Mouse (Mus musculus) gastrocnemius, postnatal 10 days (tissue): ENCODE measurements around the gene Etaa1. TPM values are rescaled to one million over a fixed set of nuclear protein-coding genes. Genes with fewer than 3 reads are reported as not detected.
"Not testable (repeated sequence)": the region's sequence is repeated elsewhere in the genome, so short reads cannot be mapped to it uniquely, and the experiment has no call there.

Source experiments
- DNase-seq: peaks from one replicate; pipeline ENCODE4 v3.0.0; 2021; ENCODE audit warnings: mixed read lengths
- long read RNA-seq, 2 experiments: library from polyadenylated mRNA; stranded (forward); transcript quantifications; one replicate each; pipeline ENCODE4 v2.0.0; 2021
- total RNA-seq, 2 experiments: library from RNA; stranded (reverse); gene quantifications; 2 replicates each; pipeline ENCODE4 v1.2.3; 2021

Etaa1 gene
- total RNA-seq, result 1 to 10 TPM; 3.1 to 4.0 TPM
- long read RNA-seq, experiment 1, full-length matches to known transcripts, result 3 of 4 reads
- long read RNA-seq, experiment 1, partial matches to known transcripts, result 1 of 4 reads
- long read RNA-seq, experiment 1, other reads (novel, unspliced or antisense), result 0 of 4 reads
- long read RNA-seq, experiment 2, full-length matches to known transcripts, result 3 of 3 reads
- long read RNA-seq, experiment 2, partial matches to known transcripts, result 0 of 3 reads
- long read RNA-seq, experiment 2, other reads (novel, unspliced or antisense), result 0 of 3 reads

DNA sequence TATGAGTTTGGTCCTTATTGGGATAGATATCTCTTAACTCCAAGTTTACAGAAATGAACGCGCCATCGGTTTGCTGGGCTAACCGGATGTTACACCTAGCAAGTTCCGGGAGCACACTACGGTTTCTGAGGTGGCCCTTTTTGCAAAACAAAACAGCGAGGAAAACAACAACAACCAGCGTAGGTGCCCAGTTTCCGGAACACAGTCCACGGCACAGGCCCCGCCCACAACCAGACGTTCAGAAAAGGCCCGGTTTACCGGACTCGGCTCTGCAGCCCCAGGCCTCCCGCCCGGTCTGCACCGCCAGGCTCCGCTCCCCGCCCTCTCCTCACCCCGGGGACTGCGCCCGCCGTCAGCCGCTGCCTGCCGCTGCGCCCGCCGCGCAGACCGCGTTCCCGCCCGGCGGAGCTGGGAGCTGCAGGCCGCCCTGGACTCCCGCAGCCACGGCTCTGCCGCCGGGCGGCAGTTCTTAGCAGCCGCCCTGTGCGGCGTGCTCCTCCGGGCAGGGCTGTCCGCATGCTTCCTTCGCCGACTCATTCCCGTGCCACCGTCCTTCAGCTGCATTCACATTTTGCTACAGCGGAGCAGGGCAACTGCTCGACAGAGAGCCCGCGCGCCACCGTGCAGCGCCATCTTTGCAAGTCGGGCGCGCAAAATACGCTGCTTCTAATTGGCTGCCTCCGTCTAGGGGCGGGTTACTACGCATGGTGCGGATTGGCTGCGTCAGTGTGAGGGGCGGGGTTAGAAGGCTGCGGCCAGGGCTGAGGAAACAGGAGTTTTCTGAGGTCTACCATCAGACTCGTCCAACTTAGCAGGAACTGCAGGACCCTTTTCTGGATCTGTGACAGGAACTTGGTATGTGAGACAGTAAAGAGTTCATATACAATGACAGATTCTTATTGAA, at the start of gene Etaa1:
TSS of gene Etaa1 (minus strand) at position 645 of the 904 bp plus-strand sequence.
- peak; percentile 93 for DNase-seq

DNA sequence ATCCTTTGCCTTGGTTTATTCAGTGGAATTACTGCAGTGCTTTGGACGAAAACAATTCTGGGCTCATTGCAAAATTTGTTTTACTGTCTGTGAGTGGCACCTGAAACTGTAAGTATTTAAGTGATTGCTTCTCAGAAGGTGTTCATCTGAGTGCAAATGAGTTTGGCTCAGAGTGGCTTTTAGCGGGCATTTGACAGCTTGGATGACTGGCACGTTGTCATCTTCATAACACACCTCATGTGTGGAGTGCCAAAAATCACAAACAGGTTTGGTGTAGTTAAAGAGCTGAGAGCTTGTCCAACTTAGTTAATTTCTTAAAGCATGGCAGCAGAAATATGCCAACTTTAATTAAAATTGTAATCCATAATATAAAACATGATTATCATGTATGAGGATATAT, 40.5 kb upstream of the Etaa1 start:
- no peak for DNase-seq

DNA sequence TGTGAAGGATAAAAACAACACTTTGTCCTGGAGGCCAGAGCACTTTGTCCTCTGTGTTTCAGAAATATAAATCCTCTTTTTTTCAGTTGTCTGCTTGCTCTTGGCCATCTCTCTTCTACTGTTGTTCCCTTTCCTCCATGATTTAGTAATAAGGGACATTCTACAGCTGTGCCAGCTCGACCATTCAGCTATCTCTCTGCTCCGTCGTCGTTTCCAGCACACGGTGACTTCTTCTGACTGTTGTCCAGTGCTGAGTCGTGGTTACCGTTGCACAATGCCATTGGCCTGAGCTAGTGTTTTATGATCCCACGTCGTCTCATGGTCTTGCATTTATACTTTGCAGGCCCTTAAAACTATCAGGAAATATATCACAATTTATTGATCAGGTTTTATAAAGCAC, 38.6 kb upstream of the Etaa1 start:
- no peak for DNase-seq

DNA sequence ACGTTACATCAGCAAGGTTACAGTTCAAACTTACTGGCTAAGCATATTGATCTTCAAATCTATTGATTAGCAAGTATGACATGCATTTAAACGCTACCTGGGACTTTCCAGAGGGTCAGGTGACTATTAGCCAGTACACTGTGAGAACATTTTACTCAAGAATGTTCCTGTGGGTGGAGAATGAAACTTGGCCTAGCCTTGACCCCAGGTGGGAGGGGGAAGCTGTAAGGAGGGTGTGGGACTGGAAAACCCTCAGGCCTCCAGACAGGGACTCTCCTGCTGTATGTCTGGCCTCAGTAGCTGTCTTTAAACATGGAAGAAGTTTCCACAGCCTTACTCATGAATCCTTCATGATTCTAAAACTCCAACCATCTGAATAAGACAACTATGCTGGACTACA, 29.7 kb upstream of the Etaa1 start:
- DNase-seq, result no peak

DNA sequence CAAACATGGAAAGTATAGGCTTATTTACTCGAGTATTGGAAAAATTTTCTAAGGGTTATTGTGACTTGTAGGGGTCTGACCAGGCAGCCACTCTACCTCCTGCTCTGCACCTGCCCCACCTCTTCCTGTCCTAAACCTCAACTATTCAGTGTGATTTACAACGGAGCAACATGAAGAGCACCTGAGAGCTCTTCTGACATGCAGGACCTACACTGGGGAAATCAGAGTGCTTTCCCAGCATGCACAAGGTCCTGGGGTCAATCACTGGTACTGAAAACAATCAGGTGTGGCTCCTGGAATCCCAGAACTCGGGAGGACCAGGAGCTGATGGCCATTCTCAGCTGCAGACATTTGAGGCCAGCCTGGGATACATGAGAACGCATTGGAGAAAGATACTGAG, 27.6 kb upstream of the Etaa1 start:
- no peak for DNase-seq

DNA sequence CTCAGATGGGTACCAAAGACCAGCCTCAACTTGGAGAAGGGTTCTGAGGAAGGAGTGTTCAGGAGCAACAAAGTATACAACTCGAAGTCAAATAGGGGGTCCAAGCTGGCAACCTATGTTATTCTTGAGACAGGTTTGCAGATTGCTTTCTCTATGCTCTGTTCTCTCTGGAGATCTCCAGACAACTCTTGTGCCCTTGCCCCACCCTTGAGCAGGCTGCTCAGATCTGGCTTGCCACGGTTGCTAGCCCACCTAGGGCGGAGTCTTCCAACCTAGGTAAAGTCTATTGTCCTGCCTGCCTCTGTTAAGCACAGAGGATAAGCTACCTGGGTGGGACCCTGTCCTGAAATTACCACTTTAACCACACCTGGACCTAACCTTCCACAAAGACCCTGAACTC, 21.9 kb upstream of the Etaa1 start:
- DNase-seq, result no peak

DNA sequence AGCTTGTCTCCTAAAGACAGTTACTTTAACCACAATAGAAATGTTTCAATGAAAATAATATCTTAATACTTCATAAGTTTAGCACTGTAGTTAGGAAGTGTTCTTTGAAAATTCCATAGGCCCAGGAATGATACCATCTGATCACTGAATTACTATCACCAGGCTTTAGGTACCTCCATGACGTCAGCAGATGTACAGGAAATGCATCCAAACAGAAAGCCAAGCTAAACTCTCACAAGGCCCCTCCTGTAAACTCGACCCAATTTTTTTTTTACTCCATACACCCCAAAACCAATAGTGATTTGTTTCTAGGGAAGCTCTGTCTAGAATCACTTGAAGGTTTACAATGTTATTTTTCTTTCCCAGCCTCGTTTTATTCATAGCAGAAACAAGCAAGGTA, 884 bp downstream of the Etaa1 start:
- DNase-seq, result no peak

DNA sequence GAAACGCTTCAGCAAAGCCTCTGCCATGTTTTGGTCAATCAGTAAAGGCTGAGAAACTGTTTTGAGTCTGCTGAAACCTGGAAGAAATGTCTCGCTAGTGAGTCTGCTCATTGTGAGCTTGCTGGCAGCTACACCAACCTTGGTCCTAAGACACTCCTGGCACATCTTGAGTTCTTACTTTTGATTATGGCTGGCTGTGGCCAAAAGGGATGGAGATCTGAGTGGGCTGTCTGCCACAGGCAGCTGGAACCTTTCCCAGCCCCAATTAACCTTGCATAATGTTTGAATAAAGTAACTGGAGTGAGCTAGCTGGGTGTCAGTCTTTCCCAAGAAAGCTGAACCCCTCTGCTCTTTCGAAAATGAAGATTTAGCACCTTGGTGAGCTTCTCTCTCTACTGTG, 2.3 kb downstream of the Etaa1 start:
- no peak for DNase-seq

DNA sequence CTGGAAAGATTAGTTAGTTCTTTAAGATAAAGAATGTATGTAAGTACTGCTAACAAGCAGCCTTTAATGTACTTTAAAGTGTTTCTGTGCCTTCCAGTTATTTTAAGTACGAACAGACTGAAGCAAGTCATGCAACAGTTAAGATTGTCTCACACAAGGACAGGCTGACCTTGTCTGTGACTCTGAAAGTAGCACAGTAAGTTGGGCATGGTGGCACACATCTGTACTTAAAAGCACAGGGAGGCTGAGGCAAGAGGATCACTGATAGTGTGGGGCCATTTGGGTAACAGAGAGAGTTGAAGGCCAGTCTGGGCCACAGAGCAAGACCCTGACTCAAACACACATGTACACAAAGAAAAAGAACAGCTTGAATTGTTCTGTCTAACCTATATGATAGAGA, 14.5 kb downstream of the Etaa1 start:
- DNase-seq, result no peak

DNA sequence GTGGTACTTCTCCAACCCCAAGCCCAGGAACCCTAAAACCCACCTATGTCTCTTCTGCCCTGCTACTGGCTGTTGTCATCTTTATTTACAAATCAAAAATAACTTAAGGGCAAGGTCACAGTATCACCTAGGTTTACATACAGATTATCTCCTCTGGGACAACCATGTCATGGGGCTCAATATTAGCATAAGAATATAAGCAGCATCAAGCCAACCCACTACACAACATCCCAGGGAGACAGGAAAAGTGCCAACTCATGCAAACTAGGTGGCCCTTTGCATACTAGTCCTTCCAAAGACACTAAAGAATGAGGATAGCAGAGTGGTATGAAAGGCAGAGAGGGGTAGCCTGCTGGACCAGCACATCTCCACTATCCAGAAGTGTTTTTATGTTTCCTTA, 15.7 kb downstream of the Etaa1 start:
- no peak for DNase-seq

DNA sequence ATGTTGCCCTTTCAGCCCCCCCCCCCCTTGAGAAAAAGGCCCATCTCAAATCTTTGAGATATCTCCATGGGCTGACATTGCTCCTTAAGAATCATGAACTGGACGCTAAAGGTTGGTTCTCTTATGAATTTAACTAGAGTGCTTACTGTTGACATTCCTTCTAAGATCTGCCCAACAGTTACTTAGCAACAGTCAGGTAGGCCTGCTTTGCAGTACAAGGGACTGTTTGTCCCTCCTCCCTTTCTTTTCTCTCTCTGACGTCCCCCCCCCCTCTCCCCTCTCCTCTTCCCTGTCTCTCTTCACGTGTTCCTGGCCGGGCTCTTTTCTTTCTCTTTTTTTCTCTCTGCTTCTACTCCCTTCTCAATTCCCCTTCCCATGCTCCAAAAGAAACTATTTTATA, 35.8 kb downstream of the Etaa1 start:
- DNase-seq, result no peak

DNA sequence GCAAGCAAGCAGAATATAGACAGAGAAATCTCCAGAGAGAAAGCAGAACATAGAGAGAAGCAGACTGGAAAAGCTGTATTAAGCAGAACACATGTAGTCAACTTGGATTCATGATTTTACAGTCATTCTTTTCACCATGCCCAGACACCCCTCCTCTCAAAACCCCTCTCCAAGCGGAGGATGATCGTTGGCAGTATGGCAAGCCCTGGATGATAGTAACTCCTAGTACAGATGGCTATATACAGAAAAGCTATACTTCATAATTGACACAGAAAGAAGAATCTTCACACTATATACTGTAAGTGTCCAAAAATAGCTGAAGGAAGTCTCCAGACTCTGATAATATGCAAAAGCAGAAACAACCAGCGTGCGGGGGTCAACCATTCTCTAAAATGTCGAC, 36.6 kb downstream of the Etaa1 start:
- DNase-seq, result no peak

DNA sequence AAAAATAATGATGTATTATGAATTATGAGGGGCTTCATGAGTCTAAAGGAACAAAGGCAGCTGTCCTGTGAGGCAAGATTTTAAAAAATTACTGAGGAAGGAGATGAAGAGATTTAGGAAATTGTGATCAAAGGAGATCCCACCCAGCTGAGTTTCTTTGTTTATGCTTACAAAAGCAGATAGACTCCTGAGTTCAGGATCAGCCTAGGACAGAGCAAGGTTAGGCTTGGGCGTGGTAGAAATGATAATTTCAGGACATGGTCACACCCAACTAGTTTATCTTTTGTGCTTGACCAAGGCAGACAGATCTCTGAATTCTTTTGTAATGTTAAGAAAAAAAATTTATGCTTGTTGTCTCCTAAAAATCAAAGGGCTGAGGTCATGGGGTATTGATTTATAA, 37.2 kb downstream of the Etaa1 start:
- DNase-seq, result no peak

DNA sequence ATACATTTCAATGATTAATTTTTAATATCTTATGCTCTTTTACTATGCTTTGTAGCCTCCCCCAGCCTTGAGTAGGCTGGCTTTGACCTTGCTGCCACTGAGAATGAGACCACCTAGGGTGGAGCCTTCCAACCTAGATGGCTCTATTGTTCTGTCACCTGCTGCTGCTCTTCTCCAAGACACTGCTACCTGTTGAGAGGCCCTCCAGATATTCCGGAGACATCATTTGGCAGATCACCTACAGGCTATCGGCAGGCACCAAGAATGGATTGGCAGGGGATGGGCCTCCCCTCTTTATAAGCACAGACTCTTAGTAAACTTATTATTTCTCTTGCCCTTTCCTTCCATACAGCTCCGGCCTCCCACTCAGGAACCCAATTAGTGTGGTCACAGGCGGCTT, 52.7 kb downstream of the Etaa1 start:
- DNase-seq, result not testable (repeated sequence)
